In genomic region chr7:64161990-64162389, GRCm38 (mm10) we compare ENCODE assay signal across 29 mouse cellular contexts. TPM values are rescaled to one million over a fixed set of nuclear protein-coding genes. Genes with fewer than 3 reads are reported as not detected.
DNase-seq lines count a peak whose midpoint lies in the region; ATAC-seq and TF ChIP-seq lines count a peak whose summit lies in the region.
"Had no signal": no experiment of that assay in that cellular context is flagged by ENCODE, and none has a peak within 500 bp of the region (broad histone marks: within the 10 kb centered on the region; RNA-seq: fewer than 3 reads in every experiment).

No protein-coding gene starts in this region.

- no peaks in the 10 kb centered on the region for H3K27me3 ChIP-seq in heart, embryonic 10.5 days (ENCODE audit: insufficient read depth, poor library complexity, severe bottlenecking)
- no peaks in the 10 kb centered on the region for H3K27me3 ChIP-seq in lung, embryonic 14.5 days (ENCODE audit: insufficient read depth, low read length)
- H3K27me3 ChIP-seq: CH12.LX; embryonic facial prominence, embryonic 15.5 days; forebrain, embryonic 15.5 days; limb, embryonic 13.5 days; liver, embryonic 13.5 days; neural tube, embryonic 15.5 days; Patski; stomach, embryonic 15.5 days had no signal

- H3K4me1 ChIP-seq in heart, embryonic 10.5 days = peaks cover 13% of the 10 kb centered on the region
- H3K4me1 ChIP-seq in lung, embryonic 14.5 days (ENCODE audit: insufficient read depth) = no peaks in the 10 kb centered on the region
- H3K4me1 ChIP-seq in lung, adult 2 months (ENCODE audit: control insufficient read depth, insufficient read depth, low read length) = peaks cover 27% of the 10 kb centered on the region

- ATAC-seq in lung, embryonic 14.5 days (ENCODE audit: insufficient read depth) = peak; percentile 48; the same call in 1 of the 2 replicates
- ATAC-seq: forebrain, embryonic 15.5 days; intestine, postnatal 0 days; Patski had no signal

- TF ChIP-seq CTCF in lung, embryonic 14.5 days (IDR thresholded peaks at IDR 0.05; ENCODE audit: low read depth) = no peak
- no peak for TF ChIP-seq CTCF in lung, adult 2 months (IDR thresholded peaks at IDR 0.05; ENCODE audit: insufficient read depth, low read length)
- no peak for TF ChIP-seq CTCF in brain, embryonic 14.5 days (IDR thresholded peaks at IDR 0.05; ENCODE audit: borderline replicate concordance, extremely low read depth, insufficient read depth, insufficient read length)
- TF ChIP-seq CTCF in gastrocnemius, adult 2 months (IDR thresholded peaks at IDR 0.05) = no peak

- 61% methylated on average over 7 of the region's 7 CpGs for WGBS in heart, embryonic 10.5 days
- 29% methylated on average over 7 of the region's 7 CpGs for WGBS in lung, embryonic 14.5 days
- WGBS in lung, adult 2 months = 67% methylated on average over 7 of the region's 7 CpGs

- peak; percentile 66 for DNase-seq in heart, embryonic 10.5 days (ENCODE audit: low spot score)
- DNase-seq in heart, adult 9 months (ENCODE audit: low spot score in 2 of 2) = no peak
- peak; percentile 46 for DNase-seq in lung, embryonic 14.5 days
- DNase-seq in lung, adult 2 months = no peak
- DNase-seq in brain, embryonic 14.5 days (ENCODE audit: low read depth) = peak; percentile 16
- DNase-seq in lung, postnatal 10 days = peak; percentile 62
- no peak for DNase-seq in frontal cortex, postnatal 25 days (ENCODE audit: low spot score in 2 of 2)
- DNase-seq in gastrocnemius, adult 2 months = no peak
- DNase-seq: adrenal gland, adult 2 months; B cell, adult 2 months; cerebellum, adult 18-20 months; cerebellum, postnatal 14 days; heart, postnatal 10 days; kidney, postnatal 36 days; layer of hippocampus, adult 9-11 months; liver, embryonic 13.5 days had no signal

- H3K4me2 ChIP-seq in lung, embryonic 14.5 days = no peak overlapping the region
- H3K4me2 ChIP-seq: embryonic facial prominence, embryonic 15.5 days; forebrain, embryonic 15.5 days; heart, embryonic 11.5 days; limb, embryonic 13.5 days; liver, embryonic 13.5 days; neural tube, embryonic 15.5 days; stomach, embryonic 15.5 days had no signal

- TF ChIP-seq POLR2A in lung, adult 2 months (IDR thresholded peaks at IDR 0.05; ENCODE audit: borderline replicate concordance, extremely low read depth, low read depth, low read length) = no peak
- no peak for TF ChIP-seq POLR2A in brain, embryonic 14.5 days (IDR thresholded peaks at IDR 0.05; ENCODE audit: borderline replicate concordance, extremely low read depth, insufficient read depth, insufficient read length, poor library complexity, severe bottlenecking)

- no peak overlapping the region for H3K27ac ChIP-seq in heart, embryonic 10.5 days
- no peak overlapping the region for H3K27ac ChIP-seq in lung, embryonic 14.5 days (ENCODE audit: low read depth)
- no peak overlapping the region for H3K27ac ChIP-seq in gastrocnemius, adult 2 months
- H3K27ac ChIP-seq: embryonic facial prominence, embryonic 15.5 days; forebrain, embryonic 15.5 days; limb, embryonic 13.5 days; liver, embryonic 13.5 days; macrophage; neural tube, embryonic 15.5 days; stomach, embryonic 15.5 days had no signal

- intact Hi-C loops in gastrocnemius, adult 2 months (cut with DNase I) = loop anchor here (10.0 kb wide), 1 partner anchor 233 kb away; the partner anchor contains the start of genes Mcee and Mphosph10

- no peak overlapping the region for H3K4me3 ChIP-seq in heart, embryonic 10.5 days
- no peak overlapping the region for H3K4me3 ChIP-seq in lung, embryonic 14.5 days (ENCODE audit: low read depth, low read length)
- H3K4me3 ChIP-seq in lung, adult 2 months (replicated peaks; ENCODE audit: extremely low read depth, low read depth, low read length) = no peak overlapping the region
- H3K4me3 ChIP-seq in gastrocnemius, adult 2 months = no peak overlapping the region
- H3K4me3 ChIP-seq: embryonic facial prominence, embryonic 15.5 days; forebrain, embryonic 15.5 days; limb, embryonic 13.5 days; liver, embryonic 13.5 days; neural tube, embryonic 15.5 days; stomach, embryonic 15.5 days had no signal

- H3K9ac ChIP-seq in lung, embryonic 14.5 days = no peak overlapping the region
- H3K9ac ChIP-seq: embryonic facial prominence, embryonic 15.5 days; forebrain, embryonic 15.5 days; limb, embryonic 13.5 days; liver, embryonic 13.5 days; neural tube, embryonic 15.5 days; stomach, embryonic 15.5 days had no signal

- no peaks in the 10 kb centered on the region for H3K36me3 ChIP-seq in heart, embryonic 10.5 days
- H3K36me3 ChIP-seq in lung, embryonic 14.5 days (ENCODE audit: insufficient read depth) = no peaks in the 10 kb centered on the region
- H3K36me3 ChIP-seq: embryonic facial prominence, embryonic 15.5 days; forebrain, embryonic 15.5 days; G1E; limb, embryonic 13.5 days; liver, embryonic 13.5 days; neural tube, embryonic 15.5 days; stomach, embryonic 15.5 days had no signal

- no peaks in the 10 kb centered on the region for H3K9me3 ChIP-seq in heart, embryonic 10.5 days
- H3K9me3 ChIP-seq in lung, embryonic 14.5 days (ENCODE audit: low read depth, low read length) = no peaks in the 10 kb centered on the region
- H3K9me3 ChIP-seq: embryonic facial prominence, embryonic 15.5 days; forebrain, embryonic 15.5 days; G1E; limb, embryonic 13.5 days; liver, embryonic 13.5 days; neural tube, embryonic 15.5 days; stomach, embryonic 15.5 days had no signal

RNA-seq across cellular contexts. Expression of gene Trpm1, which starts 8.4 kb away (rescaled TPM):
- 0.21 and 0.37 TPM in 2 replicates for polyA plus RNA-seq in heart, embryonic 10.5 days (2016; fragmentation: Nextera tagmentation; extraction: Ambion mirVana)
- not detected in 2 replicates for polyA plus RNA-seq in lung, embryonic 14.5 days (2014; fragmentation: Nextera tagmentation; extraction: Ambion mirVana)
- polyA plus RNA-seq in lung, adult 2 months (2012; rRNA removed) = 0.22 and 0.41 TPM in 2 replicates
- 0.20 and 0.31 TPM in 2 replicates for polyA plus RNA-seq in brain, embryonic 14.5 days (2012; rRNA removed)
- total RNA-seq in gastrocnemius, adult 2 months (2021) = under 1 TPM; 0.48 to 0.59 TPM
- total RNA-seq: adrenal gland, adult 2 months; adrenal gland, postnatal 4 days had no signal
- polyA plus RNA-seq: adrenal gland, adult 2 months; G1E; intestine, postnatal 0 days; kidney, embryonic 14.5 days; liver, embryonic 13.5 days; macrophage had no signal

Comparison
In these comparisons a context has a peak if more than half of its experiments do, and no peak if none do; other contexts are left out.
1. DNase-seq: peak in heart, embryonic 10.5 days (single experiment), lung, embryonic 14.5 days (single experiment), brain, embryonic 14.5 days (single experiment) and lung, postnatal 10 days (single experiment); none in heart, adult 9 months (0 of 2), lung, adult 2 months (single experiment), frontal cortex, postnatal 25 days (0 of 2) and gastrocnemius, adult 2 months (single experiment).